Mouse (Mus musculus): ENCODE data around the gene Rpl35. TPM values are rescaled to one million over a fixed set of nuclear protein-coding genes. Genes with fewer than 3 reads are reported as not detected.

Gene Rpl35
- polyA plus RNA-seq, 1 experiment from 2014 or later: 1,044 TPM

GRCm38 (mm10) chr2:38970057-38970456, 35.4 kb downstream of the Rpl35 start:
- Histone ChIP-seq H3K4me2 (no peak overlapping the region), H3K9ac (no peak overlapping the region), H3K27ac (no peak overlapping the region), H3K27me3 (no peaks in the 10 kb centered on the region), H3K4me1 (no peaks in the 10 kb centered on the region), H3K4me3 (replicated peaks) (no peak overlapping the region), H3K36me3 (no peaks in the 10 kb centered on the region), H3K9me3 (replicated peaks) (no peaks in the 10 kb centered on the region)
- no peak for ATAC-seq (replicated peaks; ENCODE audit: low FRiP score)
- 78% methylated on average over 5 of the region's 5 CpGs for WGBS

GRCm38 (mm10) chr2:38969650-38970049, 35.8 kb downstream of the Rpl35 start:
- Histone ChIP-seq H3K36me3 (no peaks in the 10 kb centered on the region), H3K27me3 (no peaks in the 10 kb centered on the region), H3K4me1 (no peaks in the 10 kb centered on the region), H3K4me3 (replicated peaks) (no peak overlapping the region), H3K4me2 (no peak overlapping the region), H3K9ac (no peak overlapping the region), H3K27ac (no peak overlapping the region), H3K9me3 (replicated peaks) (no peaks in the 10 kb centered on the region)
- WGBS: 91% methylated on average over 2 of the region's 2 CpGs
- no peak for ATAC-seq (replicated peaks; ENCODE audit: low FRiP score)

GRCm38 (mm10) chr2:38964198-38964597, 41.2 kb downstream of the Rpl35 start:
- no peak overlapping the region for H3K9ac ChIP-seq
- no peak overlapping the region for H3K4me3 ChIP-seq (replicated peaks)
- H3K4me1 ChIP-seq: peaks cover 10% of the 10 kb centered on the region
- 9% methylated on average over 4 of the region's 4 CpGs for WGBS
- H3K36me3 ChIP-seq: no peaks in the 10 kb centered on the region
- H3K9me3 ChIP-seq (replicated peaks): no peaks in the 10 kb centered on the region
- no peaks in the 10 kb centered on the region for H3K27me3 ChIP-seq
- peak overlapping the region; percentile 10; the same call in 1 of the 2 replicates for H3K4me2 ChIP-seq
- ATAC-seq (replicated peaks; ENCODE audit: low FRiP score): peak; percentile 93
- peak overlapping the region; percentile 60; the same call in 1 of the 2 replicates for H3K27ac ChIP-seq

GRCm38 (mm10) chr2:38957671-38958223, 47.7 kb downstream of the Rpl35 start:
- Histone ChIP-seq H3K9ac (no peak overlapping the region), H3K27me3 (no peaks in the 10 kb centered on the region), H3K27ac (no peak overlapping the region), H3K4me1 (no peaks in the 10 kb centered on the region), H3K4me2 (no peak overlapping the region), H3K9me3 (replicated peaks) (no peaks in the 10 kb centered on the region), H3K4me3 (replicated peaks) (no peak overlapping the region), H3K36me3 (no peaks in the 10 kb centered on the region)
- 85% methylated on average over 5 of the region's 5 CpGs for WGBS
- ATAC-seq (replicated peaks; ENCODE audit: low FRiP score): no peak

GRCm38 (mm10) chr2:38956062-38956461, 49.4 kb downstream of the Rpl35 start:
- no peak overlapping the region for H3K27ac ChIP-seq
- no peaks in the 10 kb centered on the region for H3K27me3 ChIP-seq
- H3K36me3 ChIP-seq: no peaks in the 10 kb centered on the region
- WGBS: 46% methylated on average over 2 of the region's 2 CpGs
- no peaks in the 10 kb centered on the region; the same call in 1 of the 2 replicates for H3K4me1 ChIP-seq
- H3K4me2 ChIP-seq: no peak overlapping the region
- H3K9me3 ChIP-seq (replicated peaks): no peaks in the 10 kb centered on the region
- no peak overlapping the region for H3K4me3 ChIP-seq (replicated peaks)
- no peak overlapping the region for H3K9ac ChIP-seq
- ATAC-seq (replicated peaks; ENCODE audit: low FRiP score): no peak

- H3K9me3 ChIP-seq (replicated peaks): no peaks in the 10 kb centered on the region
- no peak overlapping the region for H3K4me3 ChIP-seq (replicated peaks)
- WGBS: 76% methylated on average over 5 of the region's 5 CpGs
- no peak for ATAC-seq (replicated peaks; ENCODE audit: low FRiP score)
- no peak overlapping the region for H3K9ac ChIP-seq
- H3K4me1 ChIP-seq: peaks cover 4% of the 10 kb centered on the region; the same call in 1 of the 2 replicates
- no peaks in the 10 kb centered on the region for H3K36me3 ChIP-seq
- no peak overlapping the region for H3K4me2 ChIP-seq
- no peak overlapping the region for H3K27ac ChIP-seq
- H3K27me3 ChIP-seq: no peaks in the 10 kb centered on the region
Measured at GRCm38 (mm10) chr2:38953152-38953883, 52.1 kb downstream of the Rpl35 start.

Other genes with a start within 250 kb of the Rpl35 start
- 1.1 and 1.2 TPM in 2 replicates for gene Nr6a1, start 77.9 kb downstream of the Rpl35 start, polyA plus RNA-seq (2015; fragmentation: Nextera tagmentation; extraction: Ambion mirVana)
- 4.1 and 4.9 TPM in 2 replicates for gene Olfml2a, start 73.6 kb downstream of the Rpl35 start, polyA plus RNA-seq (2015; fragmentation: Nextera tagmentation; extraction: Ambion mirVana)
- 1.9 and 2.1 TPM in 2 replicates for gene Wdr38, start 8.1 kb downstream of the Rpl35 start, polyA plus RNA-seq (2015; fragmentation: Nextera tagmentation; extraction: Ambion mirVana)
- gene Arpc5l, start 276 bp downstream of the Rpl35 start, polyA plus RNA-seq (2015; fragmentation: Nextera tagmentation; extraction: Ambion mirVana): 131 and 132 TPM in 2 replicates
- gene Golga1, start 59.9 kb upstream of the Rpl35 start, polyA plus RNA-seq (2015; fragmentation: Nextera tagmentation; extraction: Ambion mirVana): 23.5 and 28.4 TPM in 2 replicates
- 10.1 and 10.7 TPM in 2 replicates for gene Scai, start 185.1 kb upstream of the Rpl35 start, polyA plus RNA-seq (2015; fragmentation: Nextera tagmentation; extraction: Ambion mirVana)
- gene Ppp6c, start 220.8 kb upstream of the Rpl35 start, polyA plus RNA-seq (2015; fragmentation: Nextera tagmentation; extraction: Ambion mirVana): 70.8 and 79.5 TPM in 2 replicates

All from kidney, embryonic 15.5 days (tissue).